Mouse (Mus musculus) kidney, adult 9 months (tissue): ENCODE measurements around the gene Wbp11.

Experiments used
- DNase-seq: peaks from one replicate; pipeline ENCODE4 v3.0.0; 2022

Gene Wbp11

DNA sequence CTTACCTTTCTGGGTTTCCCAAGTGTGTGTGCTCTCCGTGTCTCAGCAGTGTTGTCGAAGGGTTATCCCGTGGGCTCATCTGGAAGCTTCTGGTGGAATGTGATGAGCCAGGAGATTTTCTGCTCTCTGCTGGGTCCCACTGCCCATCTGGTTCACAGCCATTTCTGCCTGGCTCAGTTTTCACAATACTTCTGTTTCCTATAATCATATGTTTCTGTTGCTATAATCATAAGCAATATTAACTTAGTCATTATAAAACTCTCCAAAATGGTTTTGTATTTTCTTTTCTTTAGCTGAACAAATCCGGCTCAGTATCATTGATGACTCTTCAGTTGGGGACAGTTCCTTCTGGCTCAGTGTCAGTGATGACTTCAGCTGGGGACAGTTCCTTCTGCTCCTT lies 7.3 kb upstream of the Wbp11 start, which contains the start of gene Smco3:
TSS of gene Smco3 (minus strand) at position 101 of the 400 bp plus-strand sequence.
- DNase-seq, result no peak

DNA sequence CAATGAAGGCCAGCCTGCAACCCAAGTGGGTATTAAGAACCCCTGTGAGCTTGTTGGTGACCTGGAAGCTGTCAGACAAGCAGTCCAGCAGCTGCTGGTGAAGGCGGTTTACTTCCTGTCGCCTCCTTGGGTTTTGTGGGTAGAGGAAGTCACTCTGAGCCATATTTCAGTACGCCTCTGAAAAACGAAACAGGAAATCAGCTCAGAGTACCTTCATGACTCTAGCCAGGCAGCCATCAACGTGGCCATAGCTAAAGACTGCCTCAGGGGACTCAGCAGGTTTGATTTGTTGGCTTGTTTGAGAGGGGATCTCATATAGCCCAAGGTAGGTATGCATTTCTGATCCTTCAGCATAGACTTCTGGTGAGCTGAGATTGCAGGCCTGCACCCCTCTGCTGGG lies 3.7 kb upstream of the Wbp11 start:
- DNase-seq, result no peak

DNA sequence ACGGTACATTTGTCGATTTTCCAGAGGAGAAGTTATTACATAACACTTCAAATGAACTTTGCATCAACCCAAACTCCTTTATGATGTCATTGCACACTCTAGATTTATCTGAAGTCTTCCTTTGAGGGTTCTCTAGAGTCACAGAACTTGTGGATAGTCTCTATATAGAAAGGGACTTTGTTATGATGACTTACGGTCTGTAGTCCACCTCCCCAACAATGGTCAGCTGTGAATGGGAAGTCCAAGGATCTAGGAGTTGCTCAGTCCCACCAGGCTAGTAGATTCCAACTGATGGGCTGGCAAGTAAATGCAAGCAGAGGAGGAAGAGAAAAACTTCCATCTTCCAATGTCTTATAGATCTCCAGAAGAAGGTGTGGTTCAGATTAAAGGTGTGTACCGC lies 648 bp upstream of the Wbp11 start:
- DNase-seq, result no peak

DNA sequence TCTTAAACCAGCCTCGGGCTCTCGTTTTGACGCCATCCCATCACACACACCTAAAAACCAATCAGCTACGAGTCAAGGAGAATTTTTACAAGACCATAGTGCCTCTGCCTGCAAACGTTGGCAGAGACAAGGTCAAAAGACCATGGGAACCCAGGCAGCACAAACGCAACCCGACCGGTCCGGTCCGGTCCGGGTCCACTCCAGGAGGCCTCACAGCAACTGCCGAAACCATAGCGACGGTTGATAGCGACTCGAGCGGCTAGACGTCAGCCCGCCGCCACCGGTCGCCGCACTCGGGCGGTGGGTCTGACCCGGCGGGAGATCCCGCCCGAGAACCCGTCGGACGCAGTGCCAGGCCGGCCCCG lies 535 bp downstream of the Wbp11 start, which contains the start of gene BC049715:
TSS of gene BC049715 (plus strand) at position 111 of the 365 bp plus-strand sequence.
- DNase-seq, result peak; percentile 53

DNA sequence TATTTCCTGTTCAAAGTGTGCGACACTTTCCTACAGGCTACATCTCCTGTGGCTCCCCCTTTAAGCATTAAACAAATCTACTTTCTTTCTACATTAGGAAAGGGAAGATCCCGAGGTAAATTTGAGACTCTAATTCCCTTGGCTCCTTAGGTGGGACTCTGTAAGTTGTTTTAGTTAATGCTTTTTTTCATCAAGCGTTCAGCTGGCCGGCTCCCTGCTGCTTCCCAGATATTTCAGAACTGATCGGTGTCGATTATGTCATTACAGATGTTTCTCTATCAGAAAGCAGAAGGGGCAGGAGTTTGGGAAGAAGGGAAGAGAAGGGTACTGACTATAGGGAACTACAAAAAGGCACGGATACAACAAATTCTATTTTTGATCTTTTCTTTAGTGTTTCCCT lies 917 bp downstream of the Wbp11 start:
- no peak for DNase-seq

DNA sequence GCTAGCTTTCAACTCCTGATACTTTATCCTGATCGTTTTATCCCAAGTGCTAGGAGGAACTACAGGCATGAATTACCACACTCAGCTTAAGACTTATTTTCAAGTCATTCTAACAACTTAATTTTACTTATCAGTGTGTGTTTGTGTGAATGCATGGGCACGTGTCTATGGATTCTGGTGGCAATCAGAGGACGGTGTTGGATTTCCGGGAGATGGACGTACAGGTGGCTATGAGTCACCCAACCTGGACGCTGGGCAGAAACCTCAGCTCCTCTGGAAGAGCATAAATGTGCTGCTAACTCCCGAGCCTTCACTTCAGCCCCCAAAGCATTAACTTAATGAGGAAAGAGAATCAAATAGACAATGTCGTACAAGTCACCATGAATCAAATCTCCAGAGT lies 3.0 kb downstream of the Wbp11 start:
- DNase-seq, result no peak

DNA sequence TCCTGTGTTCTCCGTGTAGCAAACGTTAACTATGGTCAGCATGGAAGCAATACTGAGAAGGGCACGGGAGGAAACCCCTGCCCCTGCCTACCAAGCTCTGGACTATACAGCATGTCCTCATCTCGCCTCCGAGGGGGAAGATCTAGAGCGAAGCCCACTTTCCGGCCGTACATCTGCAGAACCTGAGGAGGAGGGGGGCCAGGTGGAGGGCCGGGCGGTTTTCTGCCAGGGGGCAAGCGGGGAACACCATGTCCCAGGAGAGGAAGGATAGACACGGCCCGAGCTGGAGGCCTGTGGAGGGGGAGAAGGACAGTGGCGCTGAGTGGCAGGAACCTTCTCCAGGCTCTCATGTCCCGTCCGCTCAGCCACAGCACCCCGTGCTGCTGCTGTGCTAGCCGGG lies 6.9 kb downstream of the Wbp11 start:
- no peak for DNase-seq

DNA sequence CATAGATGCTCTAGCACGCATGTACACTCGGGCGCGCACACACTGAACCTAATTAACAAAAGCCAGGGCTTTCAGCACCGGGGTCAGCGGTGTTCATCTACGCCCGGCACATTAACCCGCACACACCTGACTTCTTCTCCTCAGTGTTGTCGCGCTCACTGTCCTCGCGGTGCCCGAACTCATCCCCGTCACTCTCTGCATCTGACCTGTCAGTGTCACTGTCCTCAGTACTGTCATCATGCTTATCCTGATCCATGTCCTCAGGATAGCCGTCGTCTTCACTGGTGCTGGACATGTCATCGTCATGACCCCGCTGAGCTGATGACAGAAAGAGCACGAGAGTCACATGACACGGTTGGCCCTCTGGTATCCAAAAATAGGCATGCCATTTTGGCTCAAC lies 7.7 kb downstream of the Wbp11 start:
- no peak for DNase-seq

DNA sequence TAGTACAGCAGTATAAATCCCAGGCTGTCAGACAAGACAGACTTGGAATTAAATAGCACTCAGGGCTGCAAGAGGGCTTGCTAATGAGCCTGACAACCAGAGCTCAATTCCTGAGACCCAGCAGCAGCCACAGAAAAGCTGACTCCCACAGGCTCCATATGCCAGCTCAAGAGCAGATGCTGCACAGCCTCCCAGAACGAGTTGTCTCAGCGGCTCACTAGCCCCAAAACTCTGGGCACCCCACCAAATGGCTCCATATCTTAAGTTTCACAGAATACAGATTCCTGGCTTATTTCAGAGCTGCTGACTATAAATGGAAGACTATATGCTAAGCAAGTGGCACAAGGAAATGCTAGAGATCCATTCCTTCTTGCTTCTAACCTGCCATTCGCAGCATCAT lies 10.5 kb downstream of the Wbp11 start:
- DNase-seq, result no peak

DNA sequence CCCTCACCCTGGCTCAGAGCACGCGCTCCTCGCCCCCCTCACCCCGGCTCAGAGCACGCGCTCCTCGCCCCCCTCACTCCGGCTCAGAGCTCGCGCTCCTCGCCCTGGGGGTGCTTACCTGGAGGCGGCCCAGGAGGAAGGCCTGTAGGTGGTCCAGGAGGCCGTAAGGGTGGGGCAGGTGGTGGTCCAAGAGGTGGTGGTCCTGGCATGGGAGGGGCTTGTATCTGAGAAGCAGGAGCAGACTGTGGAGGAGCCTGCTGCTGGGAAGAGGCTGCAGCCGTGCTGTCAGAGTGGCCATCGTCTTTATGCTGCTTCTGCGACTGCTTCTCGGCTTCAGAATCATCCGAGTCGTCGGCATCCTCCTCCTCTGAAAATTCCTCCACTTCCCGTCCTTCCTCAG lies 11.2 kb downstream of the Wbp11 start:
- no peak for DNase-seq

DNA sequence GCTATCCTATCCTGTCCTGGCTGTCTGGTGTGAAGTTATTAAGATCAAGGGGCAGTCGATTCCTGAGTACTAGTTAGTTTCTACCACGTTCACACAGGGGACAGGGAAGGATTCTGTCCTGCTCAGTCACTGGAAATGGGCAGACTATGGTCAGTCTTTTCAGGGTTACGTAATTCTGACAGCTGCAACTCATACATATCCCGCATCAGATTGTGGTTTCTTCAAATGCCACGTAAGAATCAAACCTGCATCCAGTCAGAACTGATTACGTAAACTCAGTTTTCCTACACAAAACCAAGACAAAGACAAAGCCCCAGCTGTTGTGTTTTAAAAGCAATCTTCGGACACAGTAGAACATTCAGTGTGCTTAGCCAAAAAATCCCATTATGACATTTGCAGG lies 12.7 kb downstream of the Wbp11 start:
- no peak for DNase-seq

DNA sequence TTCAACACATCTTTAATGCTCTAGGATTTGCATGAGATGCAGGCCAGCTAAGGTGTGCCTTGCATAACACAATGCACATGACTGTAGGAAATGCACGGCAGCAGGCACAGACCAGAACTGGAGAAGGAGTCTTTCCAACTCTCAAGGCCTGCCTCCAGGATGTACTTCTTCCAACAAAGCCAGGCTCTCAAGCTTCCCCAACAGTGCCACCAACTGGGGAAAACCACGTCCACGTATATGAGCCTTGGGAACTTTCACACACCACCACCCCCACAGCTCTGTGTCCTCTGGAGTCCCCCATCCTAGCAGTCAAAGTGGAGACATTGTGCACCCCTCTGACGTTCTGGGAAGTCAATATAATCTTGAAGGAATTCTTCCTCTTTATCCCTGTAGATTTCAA lies 14.9 kb downstream of the Wbp11 start:
- DNase-seq, result no peak

DNA sequence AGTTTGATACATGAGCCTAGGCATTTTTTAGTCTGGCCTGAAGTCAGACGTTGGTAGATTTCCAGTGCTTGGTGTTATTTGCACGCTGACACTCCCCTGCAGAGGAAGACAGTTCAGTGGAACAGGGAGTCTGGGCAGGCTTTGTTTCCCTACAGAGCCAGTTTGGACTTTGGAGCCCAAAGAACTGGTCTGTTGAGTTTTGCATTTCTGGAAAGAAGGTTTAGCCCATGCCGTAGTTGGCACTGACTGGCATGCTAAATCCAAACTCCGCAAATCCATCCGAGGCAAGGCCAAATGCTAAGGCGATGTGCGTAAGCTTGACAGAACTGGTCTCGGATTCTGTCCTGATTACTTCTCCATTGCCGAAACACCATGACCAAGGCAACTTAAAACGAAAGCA lies 16.8 kb downstream of the Wbp11 start:
- DNase-seq, result peak; percentile 80

DNA sequence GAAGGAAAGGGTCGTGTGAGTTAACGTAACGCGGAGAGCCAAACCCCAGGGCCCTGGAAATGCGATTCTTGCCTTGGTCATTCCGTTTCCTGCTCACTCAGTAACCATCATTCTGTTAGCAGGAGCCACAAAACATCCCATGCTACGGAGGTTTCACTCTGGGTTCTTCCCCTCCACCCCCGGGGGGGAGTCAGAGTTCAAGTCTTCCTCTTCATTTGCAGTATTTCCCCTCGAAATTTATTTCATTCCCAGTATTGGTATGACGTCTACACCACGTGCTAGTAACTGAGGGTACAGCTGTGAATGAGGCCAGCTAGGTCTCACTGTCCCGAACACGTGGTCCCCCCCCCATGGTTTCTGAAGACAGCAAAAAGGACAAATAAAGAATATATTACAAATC lies 18.4 kb downstream of the Wbp11 start:
- DNase-seq, result no peak

DNA sequence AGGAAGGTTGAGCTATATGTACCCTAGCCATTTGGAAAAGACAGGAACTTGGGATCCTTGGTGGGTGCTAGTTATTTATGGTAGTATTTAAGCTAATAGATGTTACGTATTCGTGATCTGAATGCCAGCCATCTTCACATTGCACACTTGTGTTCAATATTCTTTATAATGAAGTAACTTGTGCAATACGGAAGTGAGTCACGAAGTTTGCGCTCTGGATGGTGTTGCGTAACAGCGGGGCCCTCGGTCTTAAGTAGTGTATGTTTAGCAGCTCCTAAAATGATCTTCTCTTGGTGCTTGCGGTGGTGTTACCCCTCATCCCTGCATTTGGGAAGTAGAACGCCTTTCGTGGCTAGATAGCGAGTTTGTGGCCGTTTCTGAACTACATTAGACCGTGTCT lies 19.0 kb downstream of the Wbp11 start:
- DNase-seq, result peak; percentile 54

DNA sequence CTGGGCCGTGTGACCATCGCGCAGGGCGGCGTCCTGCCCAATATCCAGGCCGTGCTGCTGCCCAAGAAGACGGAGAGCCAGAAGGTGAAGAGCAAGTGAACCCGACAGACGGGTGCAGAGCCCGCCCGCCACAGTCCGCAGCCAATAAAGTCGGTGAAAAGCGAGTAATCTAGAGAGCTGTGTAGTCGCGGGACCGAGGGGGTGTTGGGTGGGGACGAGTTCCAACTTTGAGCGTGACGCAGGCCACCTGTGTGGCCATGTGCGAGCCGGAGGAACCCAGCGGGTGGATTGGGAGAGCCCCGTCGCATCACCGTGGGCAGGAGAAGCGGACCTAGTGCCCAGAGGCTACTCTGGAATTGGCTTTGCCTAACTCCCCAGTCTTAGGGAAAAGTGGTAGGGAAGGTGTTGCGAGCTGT lies 19.4 kb downstream of the Wbp11 start:
- DNase-seq, result peak; percentile 57

DNA sequence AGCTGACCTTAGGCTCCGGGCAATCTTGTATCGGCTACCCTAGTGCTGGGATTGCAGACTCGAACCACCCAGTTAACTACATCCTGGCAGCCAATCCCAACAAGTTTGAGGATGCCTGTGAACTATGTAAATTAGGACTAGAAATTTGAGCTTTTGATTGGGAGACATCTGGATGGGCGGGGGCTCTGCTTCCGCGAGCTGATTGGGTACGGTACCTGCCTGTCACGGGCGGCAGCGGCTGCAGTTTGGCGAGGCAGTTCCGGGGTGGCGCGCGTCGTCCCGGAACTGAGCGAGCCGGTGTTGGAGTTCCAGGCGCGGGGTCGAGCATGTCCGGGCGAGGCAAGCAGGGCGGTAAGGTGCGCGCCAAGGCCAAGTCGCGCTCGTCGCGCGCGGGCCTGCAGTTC lies 20.0 kb downstream of the Wbp11 start, which contains the start of gene H2afj:
TSS of gene H2afj (plus strand) at position 231 of the 404 bp plus-strand sequence.
- peak; percentile 99 for DNase-seq

DNA sequence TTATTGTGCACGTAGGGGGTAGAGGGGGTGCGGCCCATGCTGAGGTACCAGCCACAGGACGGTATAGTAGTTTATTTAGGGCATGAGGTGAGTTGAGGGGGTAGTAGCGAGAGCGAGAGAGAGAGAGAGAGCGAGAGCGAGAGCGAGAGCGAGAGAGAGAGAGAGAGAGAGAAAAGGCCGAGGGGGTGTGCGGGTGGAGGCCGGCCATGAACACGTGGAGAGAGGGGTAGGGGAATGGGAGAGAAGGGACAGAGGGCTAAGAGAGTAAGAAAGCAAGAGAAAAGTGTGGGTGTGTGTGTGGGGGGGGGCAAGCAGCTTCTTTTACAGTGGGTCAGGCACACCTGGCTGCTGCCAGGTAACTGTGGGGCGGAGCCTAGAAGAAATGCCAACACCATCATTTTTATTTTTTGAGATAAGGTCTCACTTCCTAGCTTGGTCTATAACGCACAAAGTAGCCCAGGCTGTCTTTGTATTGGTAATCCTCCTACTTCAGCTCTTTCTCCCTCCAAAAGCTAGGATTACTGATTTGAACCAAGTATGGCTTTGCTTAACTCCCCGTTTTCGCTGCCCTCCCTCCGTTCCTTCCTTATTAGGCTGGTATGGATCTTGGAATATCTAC lies 20.5 kb downstream of the Wbp11 start:
- no peak for DNase-seq

DNA sequence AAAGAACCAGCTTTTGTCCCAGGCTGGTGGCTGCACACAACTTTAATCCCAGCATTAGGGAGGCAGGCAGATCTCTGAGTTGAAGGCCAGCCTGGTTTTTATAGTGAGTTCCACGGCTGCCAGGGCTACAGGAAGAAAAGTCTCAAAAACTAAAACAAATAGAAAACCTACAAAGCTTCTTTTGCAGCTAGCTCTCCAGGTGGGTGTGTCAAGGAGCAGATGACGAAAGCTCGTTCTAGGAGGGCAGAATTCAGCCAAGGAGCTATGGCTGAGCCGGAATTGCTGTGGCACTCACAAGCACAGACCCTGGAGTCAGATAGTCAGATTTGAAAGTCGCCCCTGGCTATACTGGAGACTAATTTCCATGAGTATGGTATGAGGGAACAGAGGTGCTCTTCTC lies 21.2 kb downstream of the Wbp11 start:
- no peak for DNase-seq

DNA sequence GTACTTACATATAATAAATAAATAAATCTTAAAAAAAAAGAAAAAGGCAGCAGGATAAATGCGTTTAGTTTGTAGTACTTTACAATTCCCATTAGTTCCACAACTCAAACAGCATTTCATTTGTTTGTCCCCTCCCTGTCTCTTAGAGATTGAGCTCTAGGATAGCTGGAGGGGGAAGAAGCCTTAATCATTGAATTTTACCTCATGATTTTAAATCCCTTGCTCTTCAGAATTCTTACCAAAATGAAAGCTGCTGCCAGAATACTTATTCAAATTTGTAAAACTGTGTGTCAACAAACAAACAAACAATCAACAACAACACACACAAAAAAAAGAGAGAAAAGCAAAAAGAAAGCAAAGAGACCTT lies 22.6 kb downstream of the Wbp11 start:
- no peak for DNase-seq

DNA sequence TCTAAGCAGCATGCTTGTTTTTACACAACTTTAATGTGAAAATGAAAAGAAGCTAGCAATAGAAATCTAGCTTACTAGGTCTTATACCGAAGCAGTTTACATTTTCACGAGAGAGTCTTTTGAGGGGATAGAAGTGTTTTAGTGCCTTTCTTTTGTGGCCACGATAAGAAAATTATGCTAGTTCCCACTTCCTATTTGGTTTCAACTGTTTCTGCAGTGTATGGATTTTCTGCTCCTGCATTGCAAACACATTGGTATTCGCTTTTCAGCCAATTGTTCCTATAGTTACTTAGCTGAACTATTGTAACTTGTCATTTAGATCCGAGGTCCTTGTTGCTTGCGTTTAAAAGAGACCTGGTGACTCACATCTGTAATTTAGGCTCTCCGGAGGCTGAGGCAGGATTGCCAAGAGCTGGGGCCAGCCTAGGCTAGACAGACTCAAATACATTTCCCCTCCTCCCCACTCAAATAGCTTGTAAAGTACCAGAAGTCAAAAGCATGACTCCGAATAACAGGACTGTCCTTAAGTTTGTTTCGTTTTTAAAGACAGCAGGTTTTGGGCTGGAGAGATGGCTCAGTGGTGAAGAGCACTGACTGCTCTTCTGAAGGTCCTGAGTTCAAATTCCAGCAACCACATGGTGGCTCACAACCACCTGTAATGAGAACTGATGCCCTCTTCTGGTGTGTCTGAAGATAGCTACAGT lies 23.2 kb downstream of the Wbp11 start:
- no peak for DNase-seq

DNA sequence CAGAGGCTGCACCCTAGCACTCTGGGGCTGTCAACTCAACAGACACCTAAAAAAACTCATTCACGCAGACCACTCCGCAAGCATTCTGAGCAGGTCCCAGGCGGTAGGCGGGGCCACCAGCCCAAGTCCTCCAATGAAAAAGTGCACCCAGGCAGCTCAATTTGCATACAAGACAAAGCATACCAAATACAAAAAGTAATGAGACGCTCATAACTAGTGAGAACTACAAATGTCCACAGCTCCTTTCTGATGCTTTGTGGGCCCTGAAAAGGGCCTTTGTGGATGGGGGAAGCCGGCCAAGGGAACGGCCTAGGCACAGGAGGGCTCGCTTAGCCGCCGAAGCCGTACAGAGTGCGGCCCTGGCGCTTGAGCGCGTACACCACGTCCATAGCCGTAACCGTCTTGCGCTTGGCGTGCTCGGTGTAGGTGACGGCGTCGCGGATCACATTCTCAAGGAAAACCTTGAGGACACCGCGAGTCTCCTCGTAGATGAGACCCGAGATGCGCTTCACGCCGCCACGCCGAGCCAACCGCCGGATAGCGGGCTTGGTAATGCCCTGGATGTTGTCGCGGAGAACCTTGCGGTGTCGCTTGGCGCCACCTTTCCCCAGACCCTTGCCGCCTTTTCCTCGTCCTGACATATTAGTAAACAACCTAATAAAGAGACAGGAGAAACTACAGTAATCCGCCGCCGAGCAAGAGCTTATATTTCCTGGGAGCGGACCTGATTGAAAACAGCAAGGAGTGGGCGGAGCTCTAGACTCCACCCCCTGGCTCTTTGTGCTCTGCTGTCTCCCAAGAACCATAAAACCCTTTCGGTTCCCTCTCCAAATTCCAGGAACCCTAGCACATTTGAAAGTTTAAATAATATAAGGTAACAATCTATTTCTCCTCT lies 24.0 kb downstream of the Wbp11 start, which contains the start of gene Hist4h4:
TSS of gene Hist4h4 (minus strand) at position 677 of the 895 bp plus-strand sequence.
- peak; percentile 98 for DNase-seq

DNA sequence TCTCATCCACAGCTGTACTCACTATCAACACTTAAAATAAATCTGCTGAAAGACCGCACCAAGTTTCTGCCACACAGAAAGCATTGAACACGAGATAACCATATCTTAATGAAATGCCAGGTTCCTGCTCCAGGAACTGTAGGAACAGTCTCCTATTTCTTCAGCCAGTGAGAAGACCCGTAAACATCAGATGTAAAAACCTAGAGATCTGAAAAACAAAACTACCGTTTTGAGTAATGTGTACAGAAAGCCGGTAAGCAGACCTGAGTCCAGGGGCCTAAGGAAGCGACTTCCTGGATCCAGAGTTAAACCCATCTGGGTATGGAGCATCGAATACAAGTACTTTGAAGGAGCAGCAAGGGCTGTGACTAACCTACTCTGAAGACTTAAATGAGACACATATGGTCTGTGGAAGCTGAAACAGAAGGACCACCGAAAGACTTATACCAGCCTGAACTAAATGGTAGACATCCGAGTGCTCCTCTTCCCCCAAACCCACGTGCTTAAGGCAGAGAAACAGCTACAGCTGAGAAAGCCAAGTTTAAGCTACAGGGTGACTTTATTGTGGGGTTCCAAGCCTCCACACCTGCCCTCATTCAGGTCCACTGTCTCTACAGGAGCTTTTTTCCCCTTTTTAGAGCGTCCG lies 24.8 kb downstream of the Wbp11 start:
- DNase-seq, result no peak
